Mouse (Mus musculus): ENCODE results near the gene Ankfn1.
A peak's percentile ranks its signal among the peaks of the same experiment; 100 is the strongest.

The Ankfn1 gene

GRCm38 (mm10) chr11:89777431-89777830 lies at the start of gene Ankfn1:
Gene Ankfn1, minus strand, starts transcription at chr11:89777653.
- no peak for DNase-seq (ENCODE audit: low spot score in 2 of 2)

- DNase-seq (ENCODE audit: low spot score in 2 of 2), result no peak
Observed at GRCm38 (mm10) chr11:89823661-89824446, 46.4 kb upstream of the Ankfn1 start.

GRCm38 (mm10) chr11:89818594-89818993 lies 41.1 kb upstream of the Ankfn1 start:
- DNase-seq (ENCODE audit: low spot score in 2 of 2), result no peak

GRCm38 (mm10) chr11:89811403-89811802 lies 34.0 kb upstream of the Ankfn1 start:
- DNase-seq (ENCODE audit: low spot score in 2 of 2), result no peak

- DNase-seq (ENCODE audit: low spot score in 2 of 2), result no peak
Observed at GRCm38 (mm10) chr11:89807998-89808397, 30.5 kb upstream of the Ankfn1 start.

GRCm38 (mm10) chr11:89804822-89805221 lies 27.4 kb upstream of the Ankfn1 start:
- DNase-seq (ENCODE audit: low spot score in 2 of 2), result no peak

GRCm38 (mm10) chr11:89803974-89804373 lies 26.5 kb upstream of the Ankfn1 start:
- DNase-seq (ENCODE audit: low spot score in 2 of 2), result no peak

GRCm38 (mm10) chr11:89792709-89793108 lies 15.3 kb upstream of the Ankfn1 start:
- peak; percentile 20 to 27 for DNase-seq (ENCODE audit: low spot score in 2 of 2)

GRCm38 (mm10) chr11:89776070-89776469 lies 1.4 kb downstream of the Ankfn1 start:
- no peak for DNase-seq (ENCODE audit: low spot score in 2 of 2)

GRCm38 (mm10) chr11:89774913-89775312 lies 2.5 kb downstream of the Ankfn1 start:
- no peak for DNase-seq (ENCODE audit: low spot score in 2 of 2)

GRCm38 (mm10) chr11:89772941-89773340 lies 4.5 kb downstream of the Ankfn1 start:
- no peak for DNase-seq (ENCODE audit: low spot score in 2 of 2)

GRCm38 (mm10) chr11:89765770-89766148 lies 11.7 kb downstream of the Ankfn1 start:
- no peak for DNase-seq (ENCODE audit: low spot score in 2 of 2)

- no peak for DNase-seq (ENCODE audit: low spot score in 2 of 2)
Observed at GRCm38 (mm10) chr11:89765014-89765769, 12.3 kb downstream of the Ankfn1 start.

GRCm38 (mm10) chr11:89733973-89734693 lies 43.3 kb downstream of the Ankfn1 start:
- no peak for DNase-seq (ENCODE audit: low spot score in 2 of 2)

GRCm38 (mm10) chr11:89733526-89733925 lies 43.9 kb downstream of the Ankfn1 start:
- peak; percentile 42 to 54 for DNase-seq (ENCODE audit: low spot score in 2 of 2)

- DNase-seq (ENCODE audit: low spot score in 2 of 2), result peak; percentile 69 to 70
Observed at GRCm38 (mm10) chr11:89720847-89721246, 56.6 kb downstream of the Ankfn1 start.

GRCm38 (mm10) chr11:89718491-89718982 lies 58.9 kb downstream of the Ankfn1 start:
- no peak for DNase-seq (ENCODE audit: low spot score in 2 of 2)

GRCm38 (mm10) chr11:89716351-89716750 lies 61.1 kb downstream of the Ankfn1 start:
- DNase-seq (ENCODE audit: low spot score in 2 of 2), result no peak

GRCm38 (mm10) chr11:89708526-89708925 lies 68.9 kb downstream of the Ankfn1 start:
- DNase-seq (ENCODE audit: low spot score in 2 of 2), result no peak

GRCm38 (mm10) chr11:89696431-89697403 lies 80.7 kb downstream of the Ankfn1 start:
- no peak for DNase-seq (ENCODE audit: low spot score in 2 of 2)

- DNase-seq (ENCODE audit: low spot score in 2 of 2), result no peak
Observed at GRCm38 (mm10) chr11:89693686-89694085, 83.8 kb downstream of the Ankfn1 start.

Data from urinary bladder, postnatal 36 days (tissue).